Mouse (Mus musculus): ENCODE results near the gene Spats2.
"Not testable (repeated sequence)": the region's sequence is repeated elsewhere in the genome, so short reads cannot be mapped to it uniquely, and the experiment has no call there.

The Spats2 gene

DNA sequence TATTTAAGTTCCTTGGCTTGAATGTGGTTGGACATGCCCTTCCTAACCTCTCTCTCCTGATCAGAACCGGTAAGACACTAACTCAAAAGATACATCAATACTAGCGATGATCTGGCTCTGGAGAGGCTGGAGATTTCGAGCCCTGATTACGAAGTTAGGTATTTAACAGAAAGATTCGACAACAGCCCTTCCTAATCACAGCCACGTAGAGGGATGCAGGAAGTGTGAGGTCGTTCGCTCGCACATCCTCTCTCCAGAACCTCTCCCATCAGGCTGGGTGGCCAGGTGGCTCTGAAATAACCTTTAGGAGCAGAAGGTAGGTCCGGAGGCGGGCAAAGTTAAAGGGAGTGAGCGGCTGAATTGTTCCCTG lies at the start of gene Spats2:
TSS of gene Spats2 (plus strand) at position 206 of the 370 bp plus-strand sequence.
- no peak for DNase-seq (ENCODE audit: low spot score in 2 of 2)

DNA sequence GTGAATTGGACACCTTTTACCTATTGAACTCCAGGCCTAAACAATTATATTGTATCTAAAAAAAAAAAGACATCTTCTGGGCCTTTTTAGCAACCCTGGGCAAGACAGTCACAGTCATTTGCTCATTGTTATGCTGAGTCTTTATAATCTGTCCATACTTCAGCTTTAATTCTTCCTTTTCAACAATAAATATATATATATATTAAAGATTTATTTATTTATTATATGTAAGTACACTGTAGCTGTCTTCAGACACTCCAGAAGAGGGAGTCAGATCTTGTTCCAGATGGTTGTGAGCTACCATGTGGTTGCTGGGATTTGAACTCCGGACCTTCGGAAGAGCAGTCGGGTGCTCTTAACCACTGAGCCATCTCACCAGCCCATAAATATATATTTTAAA lies 49.7 kb upstream of the Spats2 start:
- DNase-seq (ENCODE audit: low spot score in 2 of 2): not testable (repeated sequence)

DNA sequence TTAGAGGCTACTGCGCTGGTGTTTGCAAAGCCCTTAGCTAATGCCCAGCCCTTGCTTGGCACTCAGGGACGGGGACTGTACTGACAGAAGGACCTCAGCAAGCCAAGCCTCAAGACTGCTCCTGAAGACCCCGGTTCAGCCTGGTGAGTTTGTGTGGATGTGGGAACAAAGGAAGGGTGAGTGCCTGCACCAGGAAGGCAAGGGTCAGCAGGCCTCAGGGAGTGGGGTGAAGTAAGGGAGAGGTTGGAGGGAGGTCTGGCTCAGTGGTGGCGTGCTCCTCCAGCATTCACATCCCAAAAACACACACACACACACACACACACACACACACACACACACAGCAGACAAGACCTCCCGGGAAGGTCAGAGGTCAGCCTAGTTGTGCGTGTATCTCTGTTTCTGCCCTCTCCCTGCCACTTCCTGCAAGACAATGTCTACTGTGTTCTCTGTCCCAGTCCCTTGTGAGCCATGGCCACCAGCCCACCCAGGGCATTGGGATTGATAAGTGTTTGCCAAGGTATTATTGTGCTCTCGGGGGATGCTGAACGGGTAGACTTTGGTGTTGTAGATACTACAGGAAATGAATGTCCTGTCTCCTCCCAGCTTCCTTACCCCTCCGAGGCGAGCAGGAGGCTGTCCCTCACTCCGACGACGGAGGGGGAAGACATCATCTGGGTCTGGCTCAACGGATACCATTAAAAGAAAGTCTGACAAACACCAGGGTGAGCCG lies 47.4 kb upstream of the Spats2 start:
- DNase-seq (ENCODE audit: low spot score in 2 of 2): no peak

DNA sequence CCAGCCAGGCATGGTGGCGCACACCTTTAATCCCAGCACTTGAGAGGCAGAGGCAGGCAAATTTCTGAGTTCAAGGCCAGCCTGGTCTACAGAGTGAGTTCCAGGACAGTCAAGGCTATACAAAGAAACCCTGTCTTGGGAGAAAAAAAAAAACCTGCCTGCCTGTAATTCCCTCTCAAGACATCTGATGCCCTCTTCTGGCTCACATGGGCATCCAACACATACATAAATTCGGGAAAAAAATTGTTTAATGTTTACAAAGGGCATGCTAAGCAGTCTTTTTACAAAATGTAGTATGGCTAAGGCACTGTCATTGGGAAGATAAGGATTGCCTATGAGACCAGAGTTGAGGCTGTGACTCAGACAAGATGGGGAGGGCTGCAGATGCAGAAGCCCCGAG lies 45.9 kb upstream of the Spats2 start:
- no peak for DNase-seq (ENCODE audit: low spot score in 2 of 2)

DNA sequence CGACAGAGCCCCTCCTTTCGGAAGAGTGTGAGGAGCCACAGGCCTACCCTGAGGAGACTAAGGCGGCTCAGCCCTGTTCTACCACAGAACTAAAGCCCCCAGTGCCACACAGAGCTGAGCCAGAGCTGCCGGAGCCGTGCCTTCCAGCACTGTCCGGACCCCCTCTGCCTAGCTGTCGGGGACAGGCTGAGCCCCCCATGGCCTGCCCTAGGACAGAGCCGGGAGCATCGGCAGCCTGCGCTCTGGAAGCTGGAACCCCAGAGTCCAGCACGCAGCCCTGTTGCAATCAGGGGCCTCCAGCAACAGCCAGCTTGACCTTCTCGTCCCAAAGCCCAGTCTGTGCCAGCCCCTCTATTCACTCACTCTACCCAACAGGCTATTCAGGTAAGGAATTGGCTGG lies 43.4 kb upstream of the Spats2 start:
- no peak for DNase-seq (ENCODE audit: low spot score in 2 of 2)

DNA sequence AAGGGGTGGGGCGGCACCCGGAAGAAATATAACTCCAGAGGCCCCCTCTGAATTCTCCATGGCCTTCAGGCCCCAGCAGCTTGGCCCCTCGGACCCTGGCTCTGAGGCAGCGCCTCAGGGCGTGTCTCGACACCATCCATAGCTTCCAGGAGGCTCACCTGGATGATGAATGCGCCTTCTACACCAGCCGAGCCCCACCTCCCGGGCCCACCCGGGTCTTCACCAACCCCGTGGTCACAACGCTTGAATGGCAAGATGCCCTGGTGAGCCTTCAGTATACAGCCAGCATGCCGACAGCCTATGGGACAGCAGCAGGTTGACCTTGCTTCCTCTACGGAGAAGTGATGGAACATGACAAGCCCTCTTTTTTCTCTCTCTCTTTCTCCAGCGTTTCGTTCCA lies 42.9 kb upstream of the Spats2 start:
- no peak for DNase-seq (ENCODE audit: low spot score in 2 of 2)

DNA sequence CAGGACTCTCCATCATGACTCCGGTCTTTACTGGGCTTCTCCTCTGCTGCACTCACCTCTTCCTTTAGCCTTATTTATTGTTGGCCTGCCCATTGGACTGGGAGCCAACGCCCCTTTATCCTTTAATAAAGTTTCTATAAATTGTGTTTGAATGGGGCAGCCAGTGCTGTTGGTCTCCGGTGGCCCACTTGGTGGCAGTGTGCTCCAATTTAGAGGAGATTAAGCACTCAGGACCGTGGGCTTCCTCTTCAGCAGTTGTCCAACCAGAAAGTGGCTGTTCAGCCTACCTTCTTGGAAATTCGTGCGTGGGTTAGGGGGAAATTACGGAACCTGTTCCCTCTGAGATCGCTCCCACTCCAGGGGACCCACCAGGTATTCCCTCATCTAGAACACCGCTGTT lies 42.5 kb upstream of the Spats2 start:
- DNase-seq (ENCODE audit: low spot score in 2 of 2): no peak

DNA sequence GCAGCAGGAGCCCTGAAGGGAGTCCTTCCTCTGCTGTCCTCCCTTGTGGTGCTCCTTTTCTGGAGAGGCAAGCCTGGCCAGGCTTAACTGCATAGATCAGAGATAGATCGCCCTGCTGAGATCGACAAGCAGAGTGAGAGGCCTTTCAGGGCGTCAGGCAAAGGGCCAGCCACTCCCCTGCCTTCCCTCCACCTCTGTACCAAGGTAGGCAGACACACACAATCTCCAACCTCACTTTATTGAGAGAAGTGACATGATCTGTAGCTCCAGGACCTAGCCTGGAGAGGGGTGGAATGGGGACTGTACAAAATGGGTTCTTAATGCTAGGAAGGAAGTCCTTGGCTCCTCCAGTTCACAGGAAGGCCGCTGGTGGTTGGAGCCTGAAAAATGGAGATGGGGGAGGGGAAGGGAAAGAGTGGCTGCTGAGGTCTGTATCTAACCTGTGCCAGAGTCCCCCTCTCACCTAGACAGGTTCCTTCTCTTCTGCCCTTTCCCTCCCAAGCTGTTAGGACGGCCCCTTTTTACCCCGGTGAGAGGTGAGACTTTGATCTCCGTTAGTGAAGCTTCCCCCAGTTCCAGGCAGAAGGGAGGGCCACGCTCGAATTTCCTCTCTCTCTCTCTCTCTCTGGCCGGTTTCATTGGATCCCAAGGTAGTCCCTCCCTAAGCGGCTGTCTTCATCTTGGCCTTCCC lies 41.7 kb upstream of the Spats2 start:
- no peak for DNase-seq (ENCODE audit: low spot score in 2 of 2)

DNA sequence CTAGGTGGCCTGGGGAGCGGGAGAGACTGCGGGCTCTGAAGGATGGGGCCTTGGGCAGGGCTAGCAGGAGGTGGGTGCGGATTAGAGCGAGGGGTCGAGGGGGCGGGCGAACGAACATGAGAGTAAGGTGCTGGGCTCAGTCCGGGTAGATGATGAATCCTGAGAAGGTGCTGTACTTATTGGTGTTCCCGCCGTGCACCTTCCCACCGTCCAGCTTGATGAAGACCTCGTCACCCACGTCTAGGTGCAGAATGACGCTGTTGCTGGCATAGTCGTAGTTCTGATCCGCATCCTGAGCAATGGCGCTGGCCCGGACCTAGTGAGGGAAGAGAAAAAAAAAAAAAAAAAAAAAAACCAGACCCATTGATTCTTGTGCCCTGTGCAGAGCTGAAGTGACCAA lies 41.1 kb upstream of the Spats2 start:
- no peak for DNase-seq (ENCODE audit: low spot score in 2 of 2)

DNA sequence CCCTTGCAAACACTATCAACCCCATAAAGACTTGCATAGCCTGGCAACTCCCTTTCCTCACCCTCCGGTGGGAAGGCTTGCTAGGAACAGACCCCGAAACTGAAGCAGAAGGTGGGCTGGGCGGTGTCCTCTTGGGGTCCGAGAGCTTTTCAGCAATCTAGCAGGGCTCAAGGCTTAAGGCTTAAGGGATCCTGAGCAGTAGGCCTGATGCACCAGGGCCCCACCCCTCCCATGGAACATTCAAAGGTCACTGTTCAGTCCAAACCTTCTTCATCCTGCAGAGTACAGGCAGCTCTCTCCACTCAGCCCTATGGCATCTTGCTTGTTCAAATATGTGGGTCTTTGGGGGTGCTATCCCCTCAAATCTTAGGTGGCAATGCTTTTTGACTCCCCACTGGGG lies 39.7 kb upstream of the Spats2 start:
- no peak for DNase-seq (ENCODE audit: low spot score in 2 of 2)

DNA sequence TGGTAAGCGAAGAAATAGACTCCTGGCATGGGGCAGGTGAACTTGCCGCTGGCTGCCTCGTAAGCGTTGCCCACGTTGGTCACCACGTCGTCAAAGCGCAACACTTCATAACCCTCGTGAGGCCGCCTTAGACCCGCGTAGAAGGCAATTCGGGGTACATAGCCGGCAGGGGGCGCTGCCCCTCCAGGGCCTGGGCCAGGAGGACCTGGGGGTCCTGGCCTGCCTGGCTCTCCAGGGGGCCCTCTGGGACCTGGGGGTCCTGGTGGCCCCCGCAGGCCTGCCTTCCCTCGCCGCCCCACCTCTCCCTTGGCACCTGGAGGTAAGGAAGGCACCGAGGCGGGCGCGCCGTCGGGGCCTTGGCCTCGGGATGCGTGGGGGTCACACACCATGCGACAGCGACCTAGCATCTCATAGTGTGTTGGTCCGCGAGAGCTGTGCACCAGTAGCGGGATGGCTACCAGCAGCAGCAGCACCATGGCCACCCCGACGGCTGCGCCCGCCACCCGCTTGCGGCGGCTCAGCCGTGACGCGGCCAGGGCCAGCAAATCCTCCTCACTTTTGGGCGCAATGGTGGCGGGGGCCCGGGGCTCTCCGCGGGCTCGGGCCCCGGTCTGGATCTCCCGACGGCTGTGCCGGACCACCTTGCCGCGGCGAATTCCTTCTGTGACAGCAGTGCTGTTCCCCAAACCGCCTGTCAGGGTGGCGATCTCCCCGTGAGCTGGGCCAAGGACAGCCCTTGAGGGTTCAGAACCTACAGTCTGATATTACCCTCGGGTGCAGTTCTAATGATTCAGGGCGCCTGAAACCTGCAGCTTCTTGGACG lies 38.3 kb upstream of the Spats2 start, which contains the start of gene C1ql4:
TSS of gene C1ql4 (minus strand) at position 565 of the 823 bp plus-strand sequence.
- DNase-seq (ENCODE audit: low spot score in 2 of 2): no peak

DNA sequence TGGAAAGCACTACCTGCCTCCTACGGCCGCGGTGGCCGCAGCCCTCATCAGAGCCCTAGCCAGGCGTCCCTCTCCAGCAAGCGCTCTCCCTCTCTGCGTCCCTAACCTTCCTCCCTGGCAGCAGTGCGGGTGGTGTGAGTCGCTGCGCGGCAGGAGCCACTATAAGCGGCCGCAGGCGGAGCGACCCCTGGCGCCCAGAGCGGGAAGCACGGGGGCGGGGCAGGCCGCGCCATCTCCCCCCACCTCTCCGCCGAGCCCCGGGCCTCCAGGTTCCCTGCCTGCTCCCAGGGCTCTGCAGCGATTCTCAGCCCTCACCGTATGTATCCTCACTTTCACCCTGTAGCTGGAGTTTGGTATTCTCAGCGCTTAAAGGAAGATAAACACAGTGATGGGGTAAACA lies 37.4 kb upstream of the Spats2 start:
- peak; percentile 81 to 86 for DNase-seq (ENCODE audit: low spot score in 2 of 2)

DNA sequence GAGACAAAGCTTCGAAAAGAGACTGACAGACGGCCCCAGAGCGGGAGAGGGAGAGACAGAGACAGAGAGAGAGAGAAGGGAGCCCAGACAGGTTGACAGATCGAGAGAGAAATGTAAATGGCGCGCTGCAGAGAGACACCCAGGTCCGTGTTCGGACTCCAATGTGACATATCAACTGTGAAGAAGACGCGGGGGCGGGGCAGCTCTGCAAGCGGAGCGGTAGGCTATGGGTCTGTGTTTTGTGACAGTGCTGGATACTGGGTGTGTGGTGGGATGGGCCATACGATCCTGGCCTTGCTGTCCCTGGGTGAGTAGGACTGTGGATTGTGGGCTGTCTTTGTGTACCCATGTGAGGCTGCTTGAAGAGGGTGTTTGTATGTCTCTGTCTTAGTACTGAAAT lies 36.6 kb upstream of the Spats2 start:
- no peak for DNase-seq (ENCODE audit: low spot score in 2 of 2)

DNA sequence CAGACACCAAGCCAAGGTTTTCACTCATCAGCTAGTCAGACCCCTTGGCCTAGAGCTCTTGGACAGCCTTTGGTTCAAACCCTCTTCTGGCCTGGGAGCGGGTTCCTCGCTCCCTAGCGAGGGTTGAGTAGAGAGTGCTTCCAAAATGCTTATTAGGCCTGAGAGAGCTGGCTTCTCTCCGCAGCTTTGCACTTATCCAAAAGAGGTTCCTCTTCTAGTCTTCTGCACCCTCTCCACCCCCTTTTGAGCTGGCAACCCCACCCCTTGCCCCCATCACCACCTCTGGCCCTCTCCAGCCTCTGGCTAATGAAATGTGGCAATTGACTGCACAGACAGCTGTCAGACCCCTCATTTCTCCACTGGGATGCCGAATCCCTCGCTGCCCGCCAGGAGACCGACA lies 32.8 kb upstream of the Spats2 start, which contains the start of gene Dnajc22:
TSS of gene Dnajc22 (plus strand) at position 301 of the 400 bp plus-strand sequence.
- no peak for DNase-seq (ENCODE audit: low spot score in 2 of 2)

DNA sequence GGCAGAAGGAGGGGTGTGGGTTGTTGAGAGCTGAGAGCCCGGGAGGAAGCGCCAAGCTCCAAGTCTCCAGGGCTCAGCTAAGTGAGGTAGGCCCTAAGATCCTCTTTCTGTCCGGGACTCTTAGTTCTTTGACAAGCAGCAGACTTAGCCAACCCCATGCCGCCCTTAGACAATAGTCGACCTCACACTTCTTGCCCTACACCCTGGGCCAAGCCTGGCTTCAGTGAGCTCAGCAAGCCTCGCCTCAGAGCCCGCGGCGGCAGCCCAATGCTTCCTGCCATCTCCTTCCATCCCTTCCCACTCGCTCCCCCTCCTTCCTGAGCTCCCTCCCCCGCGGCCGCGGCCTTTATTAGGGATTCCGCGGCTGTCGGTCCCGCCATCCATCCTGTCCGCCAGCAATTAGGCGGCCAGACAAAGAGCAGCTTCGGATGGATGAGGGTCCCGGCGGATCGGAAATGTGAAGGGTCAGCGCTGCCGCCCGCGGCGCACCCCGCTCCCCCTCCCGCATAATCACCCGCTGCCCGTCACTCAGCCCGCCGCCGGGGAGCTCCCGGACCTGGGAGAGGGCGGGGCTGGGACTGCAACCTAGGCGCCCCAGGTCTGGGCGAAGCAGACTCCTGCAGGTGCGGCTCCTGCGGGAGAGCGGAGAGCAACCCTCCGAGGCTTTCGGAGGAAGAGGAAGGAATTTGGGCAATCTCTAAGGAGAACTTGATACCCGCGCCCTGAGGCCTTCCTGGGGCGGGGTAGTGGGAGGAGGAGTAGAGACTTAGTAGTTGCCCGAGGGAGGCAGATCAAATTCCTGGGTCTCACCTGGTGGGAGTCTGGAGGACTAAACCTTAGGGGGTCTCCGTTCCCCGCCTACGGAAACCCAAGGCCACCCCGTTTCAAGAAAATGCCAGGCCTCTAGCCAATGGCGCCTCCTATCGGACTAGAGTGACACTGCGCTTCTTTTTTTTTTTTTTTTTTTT lies 32.1 kb upstream of the Spats2 start:
- DNase-seq (ENCODE audit: low spot score in 2 of 2): no peak

DNA sequence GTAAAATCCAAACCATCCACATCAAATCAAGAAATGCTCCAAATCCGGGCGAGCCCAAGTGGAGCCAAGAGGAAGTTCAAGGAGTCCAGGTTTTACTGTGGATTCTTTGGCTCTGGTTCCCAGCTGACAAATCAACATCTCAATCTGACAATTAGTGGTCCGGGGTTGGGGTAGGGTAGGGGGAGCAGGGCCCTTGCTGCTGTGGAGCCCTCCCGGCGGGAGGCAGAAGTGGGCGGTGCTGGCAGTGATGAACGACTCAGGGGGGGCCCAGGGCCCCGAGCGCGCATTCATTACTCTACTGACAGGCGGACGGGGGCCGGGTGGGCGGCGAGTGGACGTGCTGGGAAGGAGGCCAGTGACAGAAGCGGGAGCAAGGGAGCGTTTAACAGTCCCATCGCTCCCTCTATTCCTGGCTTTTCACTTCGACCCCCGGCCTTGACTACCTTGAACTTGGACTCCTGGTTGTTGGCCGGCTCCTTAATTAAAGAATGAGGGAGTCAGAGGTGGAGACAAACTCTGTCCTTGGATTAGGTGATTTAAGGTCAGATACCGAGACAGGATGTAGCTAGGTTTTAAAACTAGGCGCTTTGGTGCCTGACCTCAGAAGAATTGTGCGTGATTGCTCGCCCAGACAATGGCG lies 31.0 kb upstream of the Spats2 start:
- no peak for DNase-seq (ENCODE audit: low spot score in 2 of 2)

DNA sequence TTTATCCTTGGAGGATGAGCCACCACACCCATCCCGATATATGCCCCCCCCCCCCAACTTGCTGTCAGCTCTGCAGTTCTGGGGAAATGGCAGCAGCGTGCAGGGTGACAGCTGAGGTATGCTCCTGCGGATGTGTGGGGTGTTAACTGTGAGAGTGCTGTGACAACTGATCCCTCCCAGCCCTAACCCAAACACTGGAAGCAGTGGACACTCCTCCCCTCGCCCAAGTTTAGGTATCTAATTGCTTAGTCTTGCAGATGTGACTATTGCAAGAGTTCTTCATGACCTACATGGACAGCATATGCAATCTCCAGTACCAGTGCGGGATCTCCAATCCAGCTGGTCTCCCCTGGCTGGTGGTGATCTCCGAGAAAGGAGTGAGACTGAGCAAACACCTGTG lies 30.4 kb upstream of the Spats2 start:
- DNase-seq (ENCODE audit: low spot score in 2 of 2): no peak

DNA sequence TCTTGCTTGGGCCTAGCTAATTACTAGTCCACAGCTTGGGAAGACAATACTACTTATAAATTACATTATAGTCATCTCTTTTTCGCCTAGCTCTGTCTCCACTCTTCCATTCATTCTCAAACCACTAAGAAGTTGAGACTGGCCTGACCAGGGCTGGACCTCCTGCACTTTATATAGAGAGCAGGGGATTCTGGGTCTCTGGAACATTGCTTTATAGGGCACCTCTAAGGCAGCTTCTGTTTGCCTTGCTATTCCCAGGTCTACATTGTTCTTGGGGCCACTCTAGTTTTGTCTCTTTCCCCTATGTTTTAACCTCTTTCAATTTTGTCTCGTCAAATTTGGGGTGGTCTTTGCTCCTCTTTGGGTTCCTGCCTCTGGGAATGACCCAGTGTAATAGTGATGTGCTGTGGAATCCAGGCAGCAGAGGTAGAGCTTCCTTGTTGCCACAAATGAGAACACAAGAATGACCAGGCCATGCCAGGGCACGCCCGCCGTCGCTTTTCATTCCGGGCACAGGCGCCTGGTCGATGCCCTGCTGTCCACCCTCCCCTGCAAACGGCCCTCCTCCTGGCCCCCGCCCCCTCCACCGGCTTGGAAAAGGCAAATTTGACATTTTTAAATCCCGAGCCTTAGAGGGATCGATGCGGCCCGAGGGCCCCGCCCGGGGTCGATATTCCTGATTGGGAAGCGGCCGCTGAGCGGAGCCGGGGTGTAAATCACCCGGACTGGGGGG lies 29.5 kb upstream of the Spats2 start:
- DNase-seq (ENCODE audit: low spot score in 2 of 2): no peak

DNA sequence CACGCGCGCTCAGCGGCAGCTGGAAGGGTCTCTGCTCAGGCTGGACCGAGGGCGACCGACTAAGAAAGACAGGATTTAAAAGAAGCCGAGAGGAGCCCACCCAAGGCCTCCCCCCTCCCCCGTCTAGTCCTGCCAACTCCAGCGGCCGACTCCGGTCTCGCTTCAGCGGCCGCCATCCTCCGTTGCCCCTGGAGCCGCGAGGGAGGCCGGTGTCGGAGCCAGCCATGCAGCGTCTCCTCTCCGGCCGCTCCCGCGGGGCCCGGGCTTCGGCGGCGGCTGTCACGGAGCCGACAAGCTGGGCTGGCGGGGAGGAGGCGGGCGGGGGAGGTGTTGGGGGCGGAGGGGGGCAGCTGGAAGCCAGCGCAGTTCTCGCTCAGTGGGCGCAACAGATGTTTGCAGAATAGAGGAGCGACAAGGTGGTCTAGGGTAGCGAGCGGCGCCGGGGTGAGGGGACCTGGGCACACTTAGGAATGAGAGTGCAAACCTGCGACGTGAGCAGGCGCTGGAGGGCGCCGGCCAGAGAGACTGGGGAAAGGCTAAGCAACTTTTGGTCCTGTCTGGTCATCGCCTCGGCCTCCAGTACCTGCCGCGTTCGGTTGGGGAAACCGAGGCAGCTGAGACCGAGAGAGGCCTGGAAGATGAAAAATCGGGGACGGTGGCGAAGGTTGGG lies 28.8 kb upstream of the Spats2 start:
- no peak for DNase-seq (ENCODE audit: low spot score in 2 of 2)

Measured in cerebellum, postnatal 4 days (tissue).